Mouse (Mus musculus) MEL (cell line): ENCODE data around the gene Tmem235. TPM values are rescaled to one million over a fixed set of nuclear protein-coding genes. Genes with fewer than 3 reads are reported as not detected.

Experiments
- DNase-seq: peaks from one replicate; pipeline ENCODE4 v3.0.0; 2011; ENCODE audit warnings: low read depth, low spot score
- H3K27ac ChIP-seq: 2 replicates; pipeline ENCODE4 v1.5.1; 2012; ENCODE audit warnings: low read depth, mild to moderate bottlenecking, control low read depth, low read length, moderate library complexity; ENCODE audit not compliant: control insufficient read depth
- H3K27me3 ChIP-seq, 2 experiments: fragments of 150-350 bp in 1 of 2; sonication (generic) in 1 of 2; 2 replicates each; pipeline ENCODE4 v1.6.1; 2012; ENCODE audit warnings: low read length in 2 of 2, mild to moderate bottlenecking in 2 of 2, improper control_type of control experiment in 1 of 2, moderate library complexity in 1 of 2; ENCODE audit not compliant: insufficient read depth in 2 of 2, control insufficient read depth in 1 of 2
- H3K36me3 ChIP-seq, 2 experiments: 2 replicates each; pipeline ENCODE4 v1.6.1; 2012 to 2014; ENCODE audit warnings: low read length in 2 of 2, improper control_type of control experiment in 1 of 2, inconsistent platforms in 1 of 2, mild to moderate bottlenecking in 1 of 2; ENCODE audit not compliant: insufficient read depth in 2 of 2, control insufficient read depth in 1 of 2
- H3K4me1 ChIP-seq, 2 experiments: fragments of 150-350 bp in 1 of 2; sonication (generic) in 1 of 2; 2 replicates each; pipeline ENCODE4 v1.6.1; 2012; ENCODE audit warnings: low read length in 2 of 2, improper control_type of control experiment in 1 of 2, mild to moderate bottlenecking in 1 of 2; ENCODE audit not compliant: insufficient read depth in 2 of 2, control insufficient read depth in 1 of 2
- H3K4me3 ChIP-seq, 2 experiments: fragments of 150-350 bp in 1 of 2; sonication (generic) in 1 of 2; 2 replicates each; pipeline ENCODE4 v1.5.1; 2012; ENCODE audit warnings: low read depth in 2 of 2, low read length in 2 of 2, mild to moderate bottlenecking in 2 of 2, moderate library complexity in 2 of 2, control low read depth in 1 of 2, improper control_type of control experiment in 1 of 2; ENCODE audit not compliant: control insufficient read depth in 1 of 2, insufficient read depth in 1 of 2
- H3K79me2 ChIP-seq: 2 replicates; pipeline ENCODE4 v1.6.1; 2012; ENCODE audit warnings: mild to moderate bottlenecking, low read length, moderate library complexity; ENCODE audit not compliant: control insufficient read depth, poor library complexity, insufficient read depth
- H3K9ac ChIP-seq: 2 replicates; pipeline ENCODE4 v1.6.1; 2012; ENCODE audit warnings: low read depth, mild to moderate bottlenecking, control low read depth, low read length, moderate library complexity; ENCODE audit not compliant: control insufficient read depth, poor library complexity, severe bottlenecking
- H3K9me3 ChIP-seq: fragments of 150-350 bp; sonication (generic); replicated peaks from 2 replicates; pipeline ENCODE4 v1.6.1; 2012; ENCODE audit warnings: mild to moderate bottlenecking, low read length, improper control_type of control experiment, moderate library complexity; ENCODE audit not compliant: insufficient read depth
- E2F4 ChIP-seq: IDR thresholded peaks from 2 replicates; pipeline ENCODE4 v1.6.1; 2011; ENCODE audit warnings: low read depth, low read length, improper control_type of control experiment, borderline replicate concordance
- ELF1 ChIP-seq: IDR thresholded peaks from 2 replicates; pipeline ENCODE4 v1.6.1; 2014; ENCODE audit warnings: low read depth, mild to moderate bottlenecking, inconsistent platforms, low read length, improper control_type of control experiment, moderate library complexity
- GATA1 ChIP-seq: IDR thresholded peaks from 2 replicates; pipeline ENCODE4 v1.6.1; 2011; ENCODE audit warnings: low read depth, low read length, improper control_type of control experiment
- NELFE ChIP-seq: IDR thresholded peaks from 2 replicates; pipeline ENCODE4 v1.6.1; 2011; ENCODE audit warnings: low read depth, low read length, improper control_type of control experiment
- NRF1 ChIP-seq: IDR thresholded peaks from 2 replicates; pipeline ENCODE4 v1.6.1; 2014; ENCODE audit warnings: low read depth, mild to moderate bottlenecking, inconsistent platforms, low read length, improper control_type of control experiment, moderate library complexity; ENCODE audit not compliant: poor library complexity, insufficient read depth, severe bottlenecking
- POLR2AphosphoS2 ChIP-seq: IDR thresholded peaks from 2 replicates; pipeline ENCODE4 v1.6.1; 2011; ENCODE audit warnings: low read length, improper control_type of control experiment
- POLR2AphosphoS5 ChIP-seq: IDR thresholded peaks from 2 replicates; pipeline ENCODE4 v1.6.1; 2012; ENCODE audit warnings: low read depth, borderline replicate concordance, mild to moderate bottlenecking, inconsistent platforms, low read length, moderate library complexity, mixed read lengths
- RCOR1 ChIP-seq: IDR thresholded peaks from 2 replicates; pipeline ENCODE4 v1.6.1; 2012; ENCODE audit warnings: low read depth, mild to moderate bottlenecking, inconsistent platforms, low read length, improper control_type of control experiment
- TAL1 ChIP-seq: IDR thresholded peaks from 2 replicates; pipeline ENCODE4 v1.6.1; 2012; ENCODE audit warnings: mild to moderate bottlenecking, inconsistent platforms, low read length, moderate library complexity, mixed read lengths
- UBTF ChIP-seq: IDR thresholded peaks from 2 replicates; pipeline ENCODE4 v1.6.1; 2012; ENCODE audit warnings: low read depth, mild to moderate bottlenecking, inconsistent platforms, low read length, improper control_type of control experiment, moderate library complexity, borderline replicate concordance; ENCODE audit not compliant: insufficient read depth
- ZC3H11A ChIP-seq: IDR thresholded peaks from 2 replicates; pipeline ENCODE4 v1.6.1; 2012; ENCODE audit warnings: low read depth, mild to moderate bottlenecking, inconsistent platforms, low read length, improper control_type of control experiment
- ZMIZ1 ChIP-seq: IDR thresholded peaks from 2 replicates; pipeline ENCODE4 v1.6.1; 2012; ENCODE audit warnings: low read depth, mild to moderate bottlenecking, inconsistent platforms, low read length, improper control_type of control experiment, moderate library complexity
- polyA plus RNA-seq, 2 experiments: library from polyadenylated mRNA; stranded (reverse) in 1 of 2; unstranded in 1 of 2; fragments of >175 nt in 1 of 2; fragments of >200 nt in 1 of 2; gene quantifications; 2 replicates each; pipeline versions ENCODE4 v1.2.1 to v1.2.4; 2012; ENCODE audit warnings: low replicate concordance in 2 of 2, low read depth in 1 of 2; ENCODE audit not compliant: insufficient read length in 2 of 2, insufficient read depth in 1 of 2, missing spikeins in 1 of 2
- total RNA-seq: library from RNA; depleted of rRNA; stranded (reverse); fragments of 300-350 nt; gene quantifications from 2 replicates; pipeline ENCODE4 v1.2.3, GENCODE M21; 2012

Gene Tmem235
- total and polyA plus RNA-seq, 3 experiments, result 0.04 TPM; not detected in 1

DNA sequence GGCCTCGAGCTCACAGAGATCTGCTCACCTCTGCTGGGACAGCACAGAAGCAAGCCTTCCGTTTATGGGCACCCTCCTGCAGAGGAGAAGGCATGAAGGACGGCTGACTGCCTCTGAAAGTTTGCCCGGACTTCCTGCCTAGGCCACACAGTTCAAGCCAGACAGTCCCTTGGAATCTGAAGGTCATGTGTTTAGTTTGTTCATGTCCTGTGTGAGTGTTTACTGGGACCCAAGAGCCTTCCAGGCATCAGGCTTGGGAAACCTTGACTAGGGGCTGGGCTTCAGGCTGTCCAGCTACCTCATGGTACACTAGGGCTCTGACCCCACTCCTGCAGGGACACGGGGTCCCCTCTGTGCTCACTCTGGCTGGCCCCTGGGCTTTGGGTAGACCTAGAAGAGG lies 25.4 kb downstream of the Tmem235 start:
- Histone ChIP-seq H3K27me3 (peaks cover 7 to 12% of the 10 kb centered on the region in 2 experiments), H3K27ac (no peak overlapping the region), H3K4me1 (peaks cover 4 to 6% of the 10 kb centered on the region in 2 experiments), H3K4me3 (no peak overlapping the region), H3K9me3 (no peaks in the 10 kb centered on the region), H3K36me3 (peaks cover 0 to 6% of the 10 kb centered on the region in 2 experiments; a peak in 2 of 4 replicates), H3K79me2 (no peaks in the 10 kb centered on the region), H3K9ac (no peak overlapping the region)
- TF ChIP-seq NELFE (no peak), RCOR1 (no peak), POLR2AphosphoS2 (no peak), NRF1 (no peak)
- DNase-seq, result no peak

DNA sequence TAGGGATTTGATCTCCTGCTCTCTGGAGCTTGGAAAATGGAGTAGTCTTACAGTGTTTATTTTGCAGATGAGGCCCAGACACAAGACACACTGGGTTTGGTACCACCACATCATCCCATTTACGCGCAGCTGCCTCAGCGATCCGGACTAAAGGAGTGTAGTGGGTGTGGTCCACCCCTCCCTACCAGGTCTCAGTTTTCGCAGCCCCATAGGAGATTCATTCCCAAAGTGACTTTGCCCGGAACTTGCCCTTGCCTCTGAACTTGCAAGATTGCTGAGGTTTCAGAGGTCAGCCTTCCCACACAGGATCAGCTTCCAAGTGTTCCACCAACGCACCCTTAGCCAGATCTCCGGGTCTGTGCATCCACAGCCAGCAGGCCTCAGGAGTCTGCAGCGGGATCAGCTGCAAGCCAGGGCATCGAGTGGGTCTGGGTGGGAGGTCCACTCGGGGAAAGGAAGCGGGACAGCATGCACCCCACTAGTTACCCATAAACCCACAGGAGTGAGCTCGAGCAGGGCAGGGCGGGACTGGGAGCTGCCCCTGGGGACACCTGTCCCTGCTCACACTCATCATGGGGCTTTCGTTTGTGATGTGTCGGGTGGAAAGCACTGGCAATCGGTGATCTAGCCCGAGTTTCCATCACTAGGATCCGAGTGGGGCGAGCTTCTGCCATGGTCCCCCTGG lies 27.8 kb downstream of the Tmem235 start:
- H3K4me3 ChIP-seq, result no peak overlapping the region
- H3K9ac ChIP-seq, result no peak overlapping the region
- no peaks in the 10 kb centered on the region for H3K79me2 ChIP-seq
- peaks cover 7 to 12% of the 10 kb centered on the region in 2 experiments for H3K27me3 ChIP-seq
- TF ChIP-seq POLR2AphosphoS5, result no peak
- TF ChIP-seq E2F4, result no peak
- no peak overlapping the region for H3K27ac ChIP-seq
- no peaks in the 10 kb centered on the region for H3K4me1 ChIP-seq
- no peaks in the 10 kb centered on the region for H3K36me3 ChIP-seq
- no peaks in the 10 kb centered on the region for H3K9me3 ChIP-seq
- DNase-seq, result no peak

DNA sequence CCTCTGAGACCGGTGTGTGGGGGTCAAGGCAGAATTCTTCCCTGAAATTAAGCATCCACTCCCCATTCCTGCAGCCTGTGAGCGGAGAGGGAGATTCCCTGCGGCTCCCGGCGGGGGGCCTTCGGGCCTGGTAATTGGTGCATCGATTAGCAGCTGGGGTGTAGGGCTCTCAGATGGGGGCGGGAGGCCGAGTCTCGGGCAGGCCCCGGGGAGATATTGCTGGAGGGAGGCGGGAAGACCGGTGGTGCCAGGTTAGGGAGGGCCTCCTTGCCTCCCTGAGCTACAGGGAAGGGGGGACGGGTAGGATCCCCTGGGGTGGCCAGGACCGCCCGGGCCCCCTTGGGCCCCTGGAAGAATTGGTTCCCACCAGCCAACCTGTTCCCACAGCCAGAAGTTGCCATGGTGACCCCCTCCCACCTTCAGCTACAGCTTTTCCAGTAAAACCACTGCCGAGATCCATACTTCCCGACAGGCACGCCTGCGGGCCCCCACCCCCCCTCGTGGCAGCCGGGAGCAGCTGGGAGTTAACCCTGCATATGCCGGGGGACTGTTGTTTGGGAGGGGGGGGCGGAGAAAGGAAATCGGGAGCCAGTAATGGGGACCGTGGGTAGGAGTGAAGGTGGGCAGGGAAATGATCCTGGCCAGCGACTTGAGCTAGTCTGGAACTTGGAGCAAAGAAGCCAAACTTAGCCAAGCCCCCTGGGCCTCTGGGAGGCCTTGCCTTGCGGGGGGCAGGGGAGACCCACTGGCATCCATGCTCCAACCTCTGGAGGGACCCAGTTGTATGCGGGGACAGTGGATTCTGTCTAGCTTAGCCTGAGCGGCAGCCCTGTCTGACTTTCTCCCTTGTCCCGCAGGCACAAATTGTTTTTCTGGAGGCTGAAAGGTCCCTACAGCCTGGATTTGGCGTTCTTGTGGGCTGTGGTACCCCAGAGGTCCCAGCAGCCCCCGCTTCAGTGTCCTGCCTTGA lies 28.6 kb downstream of the Tmem235 start:
- Histone ChIP-seq H3K79me2 (no peaks in the 10 kb centered on the region), H3K9ac (no peak overlapping the region), H3K27me3 (peaks cover 7 to 16% of the 10 kb centered on the region in 2 experiments), H3K4me1 (no peaks in the 10 kb centered on the region), H3K9me3 (no peaks in the 10 kb centered on the region), H3K4me3 (no peak overlapping the region), H3K36me3 (no peaks in the 10 kb centered on the region), H3K27ac (no peak overlapping the region)
- DNase-seq, result no peak
- TF ChIP-seq TAL1, result no peak
- no peak for TF ChIP-seq ZMIZ1
- TF ChIP-seq ELF1, result no peak
- no peak for TF ChIP-seq NRF1
- TF ChIP-seq GATA1, result no peak
- no peak for TF ChIP-seq UBTF
- no peak for TF ChIP-seq ZC3H11A
